Mouse (Mus musculus) limb, embryonic 15.5 days (tissue): ENCODE data around the gene Krtap19-2. TPM values are rescaled to one million over a fixed set of nuclear protein-coding genes. Genes with fewer than 3 reads are reported as not detected.

Experiments
- ATAC-seq: fragments of 200-750 bp; cut with Nextera tagmentation; 2 replicates; pipeline ENCODE4 v1.8.0; 2017; ENCODE audit warnings: low read depth, moderate TSS enrichment; ENCODE audit not compliant: insufficient number of reproducible peaks, low FRiP score, low TSS enrichment
- H3K27ac ChIP-seq: fragments of 300-500 bp; sonication (generic); 2 replicates; pipeline ENCODE4 v1.5.1; 2015; ENCODE audit warnings: moderate library complexity, mild to moderate bottlenecking, inconsistent platforms
- H3K27me3 ChIP-seq: fragments of 300-500 bp; sonication (generic); 2 replicates; pipeline ENCODE4 v1.6.1; 2015; ENCODE audit warnings: inconsistent platforms
- H3K36me3 ChIP-seq: fragments of 300-500 bp; sonication (generic); 2 replicates; pipeline ENCODE4 v1.6.1; 2015; ENCODE audit warnings: inconsistent platforms
- H3K4me1 ChIP-seq: fragments of 300-500 bp; sonication (generic); 2 replicates; pipeline ENCODE4 v1.6.1; 2015; ENCODE audit warnings: inconsistent platforms
- H3K4me2 ChIP-seq: fragments of 300-500 bp; sonication (generic); 2 replicates; pipeline ENCODE4 v1.6.1; 2015; ENCODE audit warnings: mild to moderate bottlenecking, inconsistent platforms
- H3K4me3 ChIP-seq: fragments of 300-500 bp; sonication (generic); 2 replicates; pipeline ENCODE4 v1.5.1; 2015; ENCODE audit warnings: mild to moderate bottlenecking, inconsistent platforms
- H3K9ac ChIP-seq: fragments of 300-500 bp; sonication (generic); 2 replicates; pipeline ENCODE4 v1.6.1; 2015; ENCODE audit warnings: inconsistent platforms
- H3K9me3 ChIP-seq: fragments of 300-500 bp; sonication (generic); 2 replicates; pipeline ENCODE4 v1.6.1; 2016; ENCODE audit warnings: inconsistent platforms
- WGBS: fragments of 180-500 bp; shearing (Covaris S2); methylation state at CpG from one replicate; pipeline ENCODE4 v1.1.7; 2015; 5-methylcytosine and 5-hydroxymethylcytosine counted together
- polyA plus RNA-seq: library from polyadenylated mRNA; unstranded; fragments of >200 nt; fragmentation: Nextera tagmentation; extraction: Ambion mirVana; gene quantifications from 2 replicates; pipeline ENCODE4 v1.2.1, GENCODE M21; 2015

Krtap19-2 gene
- polyA plus RNA-seq, 1 experiment from 2014 or later = not detected

GRCm38 (mm10) chr16:88823736-88824135, 50.3 kb downstream of the Krtap19-2 start:
- WGBS = 87% methylated on average over 3 of the region's 3 CpGs
- no peak for ATAC-seq
- Histone ChIP-seq H3K4me3 (no peak overlapping the region), H3K27ac (no peak overlapping the region), H3K36me3 (no peaks in the 10 kb centered on the region), H3K4me2 (no peak overlapping the region), H3K27me3 (no peaks in the 10 kb centered on the region), H3K4me1 (no peaks in the 10 kb centered on the region), H3K9ac (no peak overlapping the region), H3K9me3 (no peaks in the 10 kb centered on the region)

Other genes starting within 250 kb of the Krtap19-2 start
- gene 2310079G19Rik, start 246.6 kb downstream of the Krtap19-2 start, polyA plus RNA-seq = 8.2 and 17.6 TPM in 2 replicates
- gene Krtap26-1, start 226.5 kb downstream of the Krtap19-2 start, polyA plus RNA-seq = not detected in 2 replicates
- not detected in 2 replicates for gene Krtap27-1, start 202.6 kb downstream of the Krtap19-2 start, polyA plus RNA-seq
- 0.68 TPM in 1 of 2 replicates, not detected in the other for gene 2310061N02Rik, start 166.3 kb downstream of the Krtap19-2 start, polyA plus RNA-seq
- 0.57 TPM in 1 of 2 replicates, not detected in the other for gene Krtap13-1, start 145.4 kb downstream of the Krtap19-2 start, polyA plus RNA-seq
- gene Krtap13, start 122.6 kb downstream of the Krtap19-2 start, polyA plus RNA-seq = 54.9 and 75.6 TPM in 2 replicates
- gene 2310034C09Rik, start 115.4 kb downstream of the Krtap19-2 start, polyA plus RNA-seq = 91.4 and 110 TPM in 2 replicates
- 0.22 and 0.55 TPM in 2 replicates for gene 2310057N15Rik, start 100.1 kb downstream of the Krtap19-2 start, polyA plus RNA-seq
- gene Gm5965, start 96.4 kb downstream of the Krtap19-2 start, polyA plus RNA-seq = 3.9 and 10.2 TPM in 2 replicates
- 45.6 and 50.2 TPM in 2 replicates for gene Gm20741, start 62.0 kb downstream of the Krtap19-2 start, polyA plus RNA-seq
- gene Krtap15, start 54.1 kb downstream of the Krtap19-2 start, polyA plus RNA-seq = not detected in 2 replicates
- not detected in 2 replicates for gene Krtap14, start 48.1 kb downstream of the Krtap19-2 start, polyA plus RNA-seq
- not detected in 2 replicates for gene Krtap19-1, start 4.9 kb downstream of the Krtap19-2 start, polyA plus RNA-seq
- not detected in 2 replicates for gene Krtap19-3, start 3.8 kb upstream of the Krtap19-2 start, polyA plus RNA-seq
- gene Krtap19-4, start 10.8 kb upstream of the Krtap19-2 start, polyA plus RNA-seq = not detected in 2 replicates
- not detected in 2 replicates for gene Krtap19-5, start 22.2 kb upstream of the Krtap19-2 start, polyA plus RNA-seq
- not detected in 2 replicates for gene Krtap19-9b, start 58.0 kb upstream of the Krtap19-2 start, polyA plus RNA-seq
- gene Krtap16-3, start 88.6 kb upstream of the Krtap19-2 start, polyA plus RNA-seq = 0.42 TPM in 1 of 2 replicates, not detected in the other
- gene Krtap22-2, start 136.5 kb upstream of the Krtap19-2 start, polyA plus RNA-seq = 0.50 and 1.2 TPM in 2 replicates
- 1.0 TPM in 1 of 2 replicates, not detected in the other for gene Gm10229, start 141.0 kb upstream of the Krtap19-2 start, polyA plus RNA-seq
- gene Krtap6-1, start 157.4 kb upstream of the Krtap19-2 start, polyA plus RNA-seq = 0.68 TPM in 1 of 2 replicates, not detected in the other
- 0.65 TPM in 1 of 2 replicates, not detected in the other for gene Gm10228, start 167.2 kb upstream of the Krtap19-2 start, polyA plus RNA-seq
- gene Krtap6-5, start 173.6 kb upstream of the Krtap19-2 start, polyA plus RNA-seq = not detected in 2 replicates
- gene 1110025L11Rik, start 189.7 kb upstream of the Krtap19-2 start, polyA plus RNA-seq = 0.64 and 2.6 TPM in 2 replicates
- not detected in 2 replicates for gene Krtap6-3, start 209.7 kb upstream of the Krtap19-2 start, polyA plus RNA-seq